Mouse (Mus musculus) heart, embryonic 15.5 days (tissue): ENCODE results near the gene Aggf1. TPM values are rescaled to one million over a fixed set of nuclear protein-coding genes. Genes with fewer than 3 reads are reported as not detected.

Experiments
- ATAC-seq: fragments of 200-750 bp; cut with Nextera tagmentation; replicated peaks from 2 replicates; pipeline ENCODE4 v1.8.0; 2017; ENCODE audit warnings: low read depth, moderate TSS enrichment; ENCODE audit not compliant: insufficient number of reproducible peaks, insufficient read depth, low FRiP score
- H3K27ac ChIP-seq: fragments of 300-500 bp; sonication (generic); 2 replicates; pipeline ENCODE4 v1.5.1; 2015; ENCODE audit warnings: mild to moderate bottlenecking, inconsistent platforms
- H3K27me3 ChIP-seq: fragments of 300-500 bp; sonication (generic); 2 replicates; pipeline ENCODE4 v1.6.1; 2015; ENCODE audit warnings: inconsistent platforms
- H3K36me3 ChIP-seq: fragments of 300-500 bp; sonication (generic); 2 replicates; pipeline ENCODE4 v1.6.1; 2015; ENCODE audit warnings: mild to moderate bottlenecking, inconsistent platforms
- H3K4me1 ChIP-seq: fragments of 300-500 bp; sonication (generic); replicated peaks from 2 replicates; pipeline ENCODE4 v1.6.1; 2015; ENCODE audit warnings: inconsistent platforms
- H3K4me2 ChIP-seq: fragments of 300-500 bp; sonication (generic); 2 replicates; pipeline ENCODE4 v1.6.1; 2015; ENCODE audit warnings: inconsistent platforms, mild to moderate bottlenecking, moderate library complexity
- H3K4me3 ChIP-seq: fragments of 300-500 bp; sonication (generic); 2 replicates; pipeline ENCODE4 v1.5.1; 2015; ENCODE audit warnings: mild to moderate bottlenecking, inconsistent platforms
- H3K9ac ChIP-seq: fragments of 300-500 bp; sonication (generic); 2 replicates; pipeline ENCODE4 v1.6.1; 2015; ENCODE audit warnings: mild to moderate bottlenecking, inconsistent platforms
- H3K9me3 ChIP-seq: fragments of 300-500 bp; sonication (generic); replicated peaks from 2 replicates; pipeline ENCODE4 v1.6.1; 2016; ENCODE audit warnings: inconsistent platforms
- WGBS: fragments of 180-500 bp; shearing (Covaris S2); methylation state at CpG from one replicate; pipeline ENCODE4 v1.1.7; 2015; ENCODE audit warnings: mixed read lengths; 5-methylcytosine and 5-hydroxymethylcytosine counted together
- polyA plus RNA-seq: library from polyadenylated mRNA; unstranded; fragments of >200 nt; fragmentation: Nextera tagmentation; extraction: Ambion mirVana; gene quantifications from 2 replicates; pipeline ENCODE4 v1.2.1, GENCODE M21; 2015

The Aggf1 gene
- polyA plus RNA-seq, 1 experiment from 2014 or later = 21.3 TPM

- 58% methylated on average over 11 of the region's 11 CpGs for WGBS
Measured at GRCm38 (mm10) chr13:95330507-95330906, 44.6 kb downstream of the Aggf1 start.

GRCm38 (mm10) chr13:95328767-95329166 is 46.4 kb downstream of the Aggf1 start:
- no peak overlapping the region for H3K4me2 ChIP-seq
- H3K9ac ChIP-seq = no peak overlapping the region
- H3K27ac ChIP-seq = no peak overlapping the region
- H3K27me3 ChIP-seq = no peaks in the 10 kb centered on the region
- H3K4me3 ChIP-seq = no peak overlapping the region
- no peaks in the 10 kb centered on the region for H3K9me3 ChIP-seq
- ATAC-seq = no peak
- no peaks in the 10 kb centered on the region for H3K36me3 ChIP-seq
- 73% methylated on average over 11 of the region's 11 CpGs for WGBS
- H3K4me1 ChIP-seq = peaks cover 41% of the 10 kb centered on the region

More at GRCm38 (mm10) chr13:95330507-95330906, 44.6 kb downstream of the Aggf1 start:
- Histone ChIP-seq H3K9me3 (no peaks in the 10 kb centered on the region), H3K4me3 (no peak overlapping the region), H3K27ac (no peak overlapping the region), H3K27me3 (no peaks in the 10 kb centered on the region), H3K4me2 (no peak overlapping the region), H3K36me3 (no peaks in the 10 kb centered on the region), H3K4me1 (peaks cover 41% of the 10 kb centered on the region), H3K9ac (no peak overlapping the region)
- ATAC-seq = no peak

- Histone ChIP-seq H3K27ac (peak overlapping the region; percentile 98), H3K4me3 (peak overlapping the region; percentile 93), H3K36me3 (no peaks in the 10 kb centered on the region), H3K4me1 (peaks cover 38% of the 10 kb centered on the region), H3K9me3 (no peaks in the 10 kb centered on the region), H3K9ac (peak overlapping the region; percentile 98), H3K27me3 (no peaks in the 10 kb centered on the region), H3K4me2 (peak overlapping the region; percentile 89)
- no peak; the same call in 1 of the 2 replicates for ATAC-seq
- 5% methylated on average over 5 of the region's 5 CpGs for WGBS
Measured at GRCm38 (mm10) chr13:95327345-95327741, 47.8 kb downstream of the Aggf1 start.

GRCm38 (mm10) chr13:95326611-95327344 is 48.4 kb downstream of the Aggf1 start:
- Histone ChIP-seq H3K4me1 (peaks cover 35% of the 10 kb centered on the region), H3K9ac (peak overlapping the region; percentile 98), H3K4me3 (peak overlapping the region; percentile 93), H3K4me2 (peak overlapping the region; percentile 89), H3K36me3 (no peaks in the 10 kb centered on the region), H3K27me3 (no peaks in the 10 kb centered on the region), H3K9me3 (no peaks in the 10 kb centered on the region), H3K27ac (peak overlapping the region; percentile 98)
- 17% methylated on average over 21 of the region's 21 CpGs for WGBS
- no peak for ATAC-seq

- H3K4me1 ChIP-seq = peaks cover 35% of the 10 kb centered on the region
- no peaks in the 10 kb centered on the region for H3K27me3 ChIP-seq
- H3K9ac ChIP-seq = peak overlapping the region; percentile 98
- H3K9me3 ChIP-seq = no peaks in the 10 kb centered on the region
- WGBS = 11% methylated on average over 5 of the region's 5 CpGs
- H3K27ac ChIP-seq = peak overlapping the region; percentile 98
- peak overlapping the region; percentile 93 for H3K4me3 ChIP-seq
- peak overlapping the region; percentile 89 for H3K4me2 ChIP-seq
- H3K36me3 ChIP-seq = no peaks in the 10 kb centered on the region
- no peak for ATAC-seq
Measured at GRCm38 (mm10) chr13:95325907-95326550, 49.1 kb downstream of the Aggf1 start.

GRCm38 (mm10) chr13:95325080-95325906 is 49.9 kb downstream of the Aggf1 start:
- H3K27me3 ChIP-seq = no peaks in the 10 kb centered on the region
- no peaks in the 10 kb centered on the region for H3K36me3 ChIP-seq
- peak overlapping the region; percentile 98 for H3K27ac ChIP-seq
- ATAC-seq = peak; percentile 72
- peak overlapping the region; percentile 98 for H3K9ac ChIP-seq
- peak overlapping the region; percentile 93 for H3K4me3 ChIP-seq
- no peaks in the 10 kb centered on the region for H3K9me3 ChIP-seq
- WGBS = under 1% methylated on average over 62 of the region's 63 CpGs
- peaks cover 31% of the 10 kb centered on the region for H3K4me1 ChIP-seq
- H3K4me2 ChIP-seq = peak overlapping the region; percentile 89

- Histone ChIP-seq H3K4me2 (peak overlapping the region; percentile 89), H3K4me1 (peaks cover 28% of the 10 kb centered on the region), H3K9ac (peak overlapping the region; percentile 98), H3K4me3 (peak overlapping the region; percentile 93), H3K27ac (peak overlapping the region; percentile 98), H3K9me3 (no peaks in the 10 kb centered on the region), H3K27me3 (no peaks in the 10 kb centered on the region), H3K36me3 (no peaks in the 10 kb centered on the region)
- under 1% methylated on average over 22 of the region's 22 CpGs for WGBS
- no peak; the same call in 1 of the 2 replicates for ATAC-seq
Measured at GRCm38 (mm10) chr13:95324626-95325079, 50.5 kb downstream of the Aggf1 start.

GRCm38 (mm10) chr13:95323950-95324625 is 51.1 kb downstream of the Aggf1 start:
- H3K9ac ChIP-seq = peak overlapping the region; percentile 98
- H3K4me2 ChIP-seq = peak overlapping the region; percentile 89
- H3K4me3 ChIP-seq = peak overlapping the region; percentile 93
- peak overlapping the region; percentile 98 for H3K27ac ChIP-seq
- H3K9me3 ChIP-seq = no peaks in the 10 kb centered on the region
- no peaks in the 10 kb centered on the region for H3K36me3 ChIP-seq
- 24% methylated on average over 15 of the region's 15 CpGs for WGBS
- H3K27me3 ChIP-seq = no peaks in the 10 kb centered on the region
- no peak for ATAC-seq
- peaks cover 28% of the 10 kb centered on the region for H3K4me1 ChIP-seq

- Histone ChIP-seq H3K27me3 (no peaks in the 10 kb centered on the region), H3K9me3 (no peaks in the 10 kb centered on the region), H3K9ac (peak within 1 kb of the TSS; percentile 98), H3K4me2 (peak within 1 kb of the TSS; percentile 89), H3K4me3 (peak within 1 kb of the TSS; percentile 93), H3K4me1 (peaks cover 22% of the 10 kb centered on the region), H3K27ac (peak within 1 kb of the TSS; percentile 98), H3K36me3 (no peaks in the 10 kb centered on the region)
- 93% methylated on average over 6 of the region's 6 CpGs for WGBS
- ATAC-seq = no peak
Measured at GRCm38 (mm10) chr13:95323400-95323799, 51.8 kb downstream of the Aggf1 start, which contains the start of gene Zbed3. Gene Zbed3 (plus strand): TSS chr13:95323612.

GRCm38 (mm10) chr13:95320451-95320850 is 54.7 kb downstream of the Aggf1 start:
- H3K4me2 ChIP-seq = no peak overlapping the region
- H3K4me1 ChIP-seq = no peaks in the 10 kb centered on the region
- H3K27me3 ChIP-seq = no peaks in the 10 kb centered on the region
- no peak overlapping the region for H3K4me3 ChIP-seq
- no peaks in the 10 kb centered on the region for H3K36me3 ChIP-seq
- H3K9ac ChIP-seq = no peak overlapping the region
- no peak for ATAC-seq
- 64% methylated on average over 4 of the region's 4 CpGs for WGBS
- no peaks in the 10 kb centered on the region for H3K9me3 ChIP-seq
- H3K27ac ChIP-seq = no peak overlapping the region
